Mouse (Mus musculus) liver, adult 2 months (tissue): ENCODE data around the gene Tbc1d22a. TPM values are rescaled to one million over a fixed set of nuclear protein-coding genes. Genes with fewer than 3 reads are reported as not detected.

Experiments
- DNase-seq: peaks from one replicate; pipeline ENCODE4 v3.0.0-alpha.2; 2011; ENCODE audit warnings: low read depth, low spot score; ENCODE audit errors: extremely low read depth
- H3K27ac ChIP-seq: fragments of 200-500 bp; replicated peaks from 2 replicates; pipeline ENCODE4 v1.5.1; 2012; ENCODE audit warnings: low read depth, mild to moderate bottlenecking, control low read depth, inconsistent platforms, low read length; ENCODE audit not compliant: insufficient read depth
- H3K27me3 ChIP-seq: fragments of 200-500 bp; 2 replicates; pipeline ENCODE4 v1.6.1; 2012; ENCODE audit warnings: mild to moderate bottlenecking, moderate library complexity, low read length, inconsistent platforms; ENCODE audit not compliant: control insufficient read depth, insufficient read depth
- H3K36me3 ChIP-seq: fragments of 200-500 bp; 2 replicates; pipeline ENCODE4 v1.6.1; 2012; ENCODE audit warnings: low read length, inconsistent platforms; ENCODE audit not compliant: control insufficient read depth, insufficient read depth
- H3K4me1 ChIP-seq: fragments of 200-500 bp; 2 replicates; pipeline ENCODE4 v1.6.1; 2011; ENCODE audit warnings: low read length; ENCODE audit not compliant: control insufficient read depth, insufficient read depth
- H3K4me3 ChIP-seq: fragments of 200-500 bp; 2 replicates; pipeline ENCODE4 v1.5.1; 2011; ENCODE audit warnings: low read depth, mild to moderate bottlenecking, control low read depth, low read length, moderate library complexity; ENCODE audit not compliant: insufficient read depth
- H3K79me2 ChIP-seq: fragments of 200-500 bp; 2 replicates; pipeline ENCODE4 v1.6.1; 2012; ENCODE audit warnings: inconsistent platforms, mild to moderate bottlenecking, low read length, moderate library complexity; ENCODE audit not compliant: control insufficient read depth, insufficient read depth
- H3K9ac ChIP-seq: fragments of 200-500 bp; 2 replicates; pipeline ENCODE4 v1.6.1; 2012; ENCODE audit warnings: low read depth, mild to moderate bottlenecking, control low read depth, inconsistent platforms, low read length
- CTCF ChIP-seq: fragments of 200-500 bp; IDR thresholded peaks from 2 replicates; pipeline ENCODE4 v1.5.1; 2011; ENCODE audit warnings: low read depth, low read length, control low read depth
- POLR2A ChIP-seq: fragments of 200-500 bp; IDR thresholded peaks from 2 replicates; pipeline ENCODE4 v1.6.1; 2011; ENCODE audit warnings: low read length, control low read depth; ENCODE audit not compliant: insufficient read depth; ENCODE audit errors: extremely low read depth
- WGBS: fragments of 180-500 bp; shearing (Covaris S2); methylation state at CpG from one replicate; pipeline ENCODE4 v1.1.7; 2018; 5-methylcytosine and 5-hydroxymethylcytosine counted together
- polyA plus RNA-seq: library from polyadenylated mRNA; depleted of rRNA; stranded (reverse); fragments of >200 nt; gene quantifications from 2 replicates; pipeline ENCODE4 v1.2.3, GENCODE M21; 2012
- total RNA-seq: library from RNA; depleted of rRNA; stranded (reverse); fragments of >200 nt; gene quantifications from 2 replicates; pipeline ENCODE4 v1.2.3, GENCODE M21; 2014

Gene Tbc1d22a
- total and polyA plus RNA-seq, 2 experiments: 9.6 to 14.3 TPM

DNA sequence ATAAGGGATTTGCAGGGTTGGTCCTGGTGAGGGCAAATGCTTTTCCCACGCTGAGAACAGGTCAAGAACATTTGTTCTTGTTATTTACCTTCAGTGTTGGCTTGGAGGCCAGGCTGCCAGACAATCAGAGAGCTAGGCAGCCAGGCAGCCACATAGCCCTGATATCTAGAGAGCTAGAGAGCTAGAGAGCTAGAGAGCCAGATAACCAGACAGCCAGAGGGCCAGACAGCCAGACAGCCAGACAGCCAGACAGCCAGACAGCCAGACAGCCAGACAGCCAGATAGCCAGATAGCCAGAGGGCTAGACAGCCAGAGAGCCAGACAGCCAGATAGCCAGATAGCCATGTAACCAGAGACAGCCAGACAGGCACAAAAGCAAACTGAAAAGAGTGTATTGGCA, 208.6 kb downstream of the Tbc1d22a start:
- Histone ChIP-seq H3K79me2 (no peaks in the 10 kb centered on the region), H3K4me1 (peaks cover 13% of the 10 kb centered on the region), H3K36me3 (no peaks in the 10 kb centered on the region), H3K27me3 (no peaks in the 10 kb centered on the region), H3K4me3 (no peak overlapping the region), H3K9ac (no peak overlapping the region), H3K27ac (no peak overlapping the region)
- TF ChIP-seq POLR2A (no peak), CTCF (no peak)
- DNase-seq: no peak
- 21% methylated on average over 1 of the region's 1 CpGs for WGBS

DNA sequence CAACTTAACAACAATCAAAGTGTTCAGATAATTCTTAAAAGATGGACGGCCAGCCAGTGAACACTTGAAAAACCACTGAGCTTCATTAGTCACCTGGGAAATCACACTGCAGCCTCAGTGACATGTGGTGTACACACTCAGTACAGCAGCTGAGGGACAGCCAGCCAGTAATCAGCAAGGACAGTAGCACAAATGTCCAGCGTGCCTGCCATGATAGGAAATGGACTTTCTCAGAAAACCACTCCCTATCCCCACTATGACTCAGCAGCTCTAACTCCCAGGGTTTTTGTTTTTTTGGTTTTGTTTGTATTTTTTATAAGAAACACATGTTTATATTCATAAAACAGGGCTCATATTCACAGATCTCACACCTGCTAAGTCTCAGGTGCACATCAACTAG, 209.6 kb downstream of the Tbc1d22a start:
- Histone ChIP-seq H3K79me2 (no peaks in the 10 kb centered on the region), H3K27ac (no peak overlapping the region), H3K9ac (no peak overlapping the region), H3K27me3 (no peaks in the 10 kb centered on the region), H3K4me3 (no peak overlapping the region), H3K36me3 (no peaks in the 10 kb centered on the region), H3K4me1 (peaks cover 13% of the 10 kb centered on the region)
- DNase-seq: no peak
- WGBS: 53% methylated on average over 2 of the region's 2 CpGs
- no peak for TF ChIP-seq POLR2A
- TF ChIP-seq CTCF: no peak

DNA sequence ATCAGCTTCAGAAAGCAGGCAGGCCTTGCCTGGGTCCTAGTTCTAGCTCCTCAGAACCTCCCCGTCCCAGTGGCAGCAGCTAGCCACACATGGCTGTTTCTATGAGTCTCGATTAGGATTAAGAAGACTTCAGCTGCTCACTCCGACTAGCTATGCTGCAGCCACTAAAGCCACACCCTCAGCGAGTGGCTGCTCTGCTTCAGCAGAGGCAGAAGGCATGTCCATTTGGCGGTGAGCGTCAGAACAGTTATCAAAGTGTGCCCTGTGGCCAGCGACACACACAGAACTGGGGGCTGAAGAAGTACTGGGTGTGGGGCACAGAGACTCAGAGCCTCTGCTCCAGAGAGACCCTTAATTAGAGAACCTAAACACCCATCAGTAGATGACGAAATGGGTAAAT, 210.7 kb downstream of the Tbc1d22a start:
- Histone ChIP-seq H3K36me3 (no peaks in the 10 kb centered on the region), H3K27me3 (no peaks in the 10 kb centered on the region), H3K79me2 (no peaks in the 10 kb centered on the region), H3K4me3 (no peak overlapping the region), H3K4me1 (peaks cover 13% of the 10 kb centered on the region), H3K27ac (no peak overlapping the region), H3K9ac (no peak overlapping the region)
- WGBS: 90% methylated on average over 8 of the region's 8 CpGs
- DNase-seq: no peak
- TF ChIP-seq CTCF (no peak), POLR2A (no peak)

DNA sequence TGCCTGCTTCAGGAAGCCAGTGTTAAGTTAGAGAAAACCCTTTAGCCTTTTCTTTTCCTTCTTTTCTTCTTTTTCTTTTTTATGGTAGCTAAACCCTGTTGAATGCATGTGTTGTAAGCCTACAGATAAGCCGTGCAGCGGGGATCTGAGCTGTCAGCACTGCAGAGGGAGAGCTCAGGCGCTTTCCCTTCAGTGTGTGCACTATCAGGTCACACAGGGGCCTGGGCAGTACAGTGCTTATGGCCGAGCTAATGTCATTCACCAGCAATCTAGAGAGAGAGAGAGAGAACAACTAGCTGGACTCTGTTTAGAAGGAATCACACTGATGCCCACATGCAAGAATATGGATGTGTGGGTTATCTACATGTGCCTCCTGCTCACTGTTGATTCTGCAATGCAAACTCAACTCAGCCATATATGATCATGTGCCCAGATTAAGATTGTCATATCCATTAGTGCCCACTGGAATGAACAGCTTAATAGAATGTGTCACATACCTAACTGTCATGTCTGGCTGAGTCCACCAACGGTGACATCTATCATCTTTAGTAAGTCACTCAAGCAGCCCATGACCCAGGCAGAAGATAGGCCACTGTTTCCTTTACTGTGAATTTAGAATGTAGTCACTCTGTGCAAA, 212.2 kb downstream of the Tbc1d22a start:
- Histone ChIP-seq H3K27me3 (no peaks in the 10 kb centered on the region), H3K27ac (no peak overlapping the region), H3K36me3 (no peaks in the 10 kb centered on the region), H3K4me1 (peaks cover 13% of the 10 kb centered on the region), H3K9ac (no peak overlapping the region), H3K79me2 (no peaks in the 10 kb centered on the region), H3K4me3 (no peak overlapping the region)
- TF ChIP-seq POLR2A (no peak), CTCF (no peak)
- 78% methylated on average over 5 of the region's 5 CpGs for WGBS
- DNase-seq: no peak

DNA sequence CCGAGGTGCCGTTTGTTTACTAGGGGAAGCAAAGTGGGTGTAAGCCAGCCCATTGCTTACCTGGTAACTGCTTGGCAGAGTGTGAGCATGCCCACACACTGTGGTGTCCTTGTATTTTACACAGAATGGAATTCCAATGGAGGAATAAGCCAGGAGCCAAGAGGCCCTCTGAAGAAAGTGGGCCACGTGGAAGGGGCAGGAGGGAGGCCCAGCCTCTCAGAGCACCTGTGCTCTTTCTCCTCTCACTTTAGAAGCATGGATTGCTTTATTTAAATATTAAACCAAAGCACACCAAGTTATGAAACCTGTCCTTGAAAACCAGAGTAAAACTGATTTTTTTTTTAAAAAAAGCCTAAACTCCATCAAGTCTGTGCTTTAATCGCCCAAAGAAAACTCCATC, 213.2 kb downstream of the Tbc1d22a start:
- H3K9ac ChIP-seq: no peak overlapping the region
- no peaks in the 10 kb centered on the region for H3K36me3 ChIP-seq
- 20% methylated on average over 4 of the region's 4 CpGs for WGBS
- no peak overlapping the region for H3K4me3 ChIP-seq
- H3K27me3 ChIP-seq: no peaks in the 10 kb centered on the region
- TF ChIP-seq CTCF (no peak), POLR2A (no peak)
- H3K27ac ChIP-seq: peak overlapping the region; percentile 8; the same call in 1 of the 2 replicates
- DNase-seq: peak; percentile 60
- H3K79me2 ChIP-seq: no peaks in the 10 kb centered on the region
- peaks cover 13% of the 10 kb centered on the region for H3K4me1 ChIP-seq

DNA sequence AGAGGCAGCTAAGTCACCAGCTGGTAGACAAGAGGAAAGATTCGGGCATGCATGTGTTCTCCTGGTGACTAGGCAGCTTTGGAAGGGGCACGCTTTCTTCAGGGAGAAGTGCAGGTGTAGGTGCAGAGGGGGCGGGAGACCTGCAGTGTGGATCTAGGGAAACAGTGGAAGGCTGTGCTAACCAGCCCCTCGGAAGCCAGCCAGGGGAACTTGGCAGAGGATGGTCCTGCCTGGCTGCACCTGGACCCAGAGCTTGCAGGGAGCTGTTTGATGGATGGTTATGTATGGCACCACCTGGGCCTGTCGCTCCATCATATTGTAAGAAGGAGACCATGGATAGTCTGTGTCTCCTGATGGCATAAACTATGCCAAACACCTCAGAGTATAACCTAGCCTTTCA, 214.2 kb downstream of the Tbc1d22a start:
- H3K9ac ChIP-seq: no peak overlapping the region
- H3K36me3 ChIP-seq: no peaks in the 10 kb centered on the region
- H3K4me3 ChIP-seq: no peak overlapping the region
- H3K4me1 ChIP-seq: peaks cover 15% of the 10 kb centered on the region
- TF ChIP-seq CTCF (no peak), POLR2A (no peak)
- no peak for DNase-seq
- H3K27me3 ChIP-seq: no peaks in the 10 kb centered on the region
- H3K79me2 ChIP-seq: no peaks in the 10 kb centered on the region
- H3K27ac ChIP-seq: no peak overlapping the region
- WGBS: 95% methylated on average over 5 of the region's 5 CpGs
